Mouse (Mus musculus): ENCODE data around the gene Snrnp40. TPM values are rescaled to one million over a fixed set of nuclear protein-coding genes. Genes with fewer than 3 reads are reported as not detected.

Snrnp40 gene
- polyA plus RNA-seq, 1 experiment from 2014 or later: 155 TPM

DNA sequence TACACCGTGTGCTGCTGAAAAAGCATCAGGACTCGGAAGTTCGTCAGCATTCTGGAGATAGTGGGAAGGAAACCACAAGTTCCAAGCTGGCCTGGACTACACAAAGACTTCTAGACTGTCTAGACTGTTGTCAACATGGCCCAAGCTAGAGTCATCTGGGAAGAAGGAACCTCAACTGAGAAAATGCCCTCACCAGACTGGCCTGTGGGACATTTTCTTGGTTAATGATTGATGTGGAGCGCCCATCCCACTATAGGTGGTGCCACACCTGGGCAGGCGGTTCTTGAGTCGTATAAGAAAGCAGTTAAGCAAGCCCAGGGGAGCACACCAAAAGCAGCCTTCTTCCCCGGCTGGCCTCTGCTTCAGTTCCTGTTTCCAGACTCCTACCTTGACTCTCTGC lies 7.3 kb upstream of the Snrnp40 start:
- Histone ChIP-seq H3K27me3 (replicated peaks; ENCODE audit: control insufficient read depth, insufficient read depth, low read length) (no peaks in the 10 kb centered on the region), H3K27ac (ENCODE audit: low read depth) (no peak overlapping the region), H3K4me1 (replicated peaks; ENCODE audit: control insufficient read depth, insufficient read depth, low read length) (no peaks in the 10 kb centered on the region), H3K36me3 (ENCODE audit: control insufficient read depth, insufficient read depth, low read length) (peaks cover 62% of the 10 kb centered on the region), H3K9me3 (ENCODE audit: control insufficient read depth, low read length) (no peaks in the 10 kb centered on the region), H3K9ac (ENCODE audit: low read length) (no peak overlapping the region), H3K4me3 (ENCODE audit: low read depth, low read length) (no peak overlapping the region), H3K4me2 (ENCODE audit: low read length) (no peak overlapping the region)
- ATAC-seq (replicated peaks; ENCODE audit: low FRiP score, low TSS enrichment, low read depth) (0 out of 2 replicates have a peak, but pooled peaks have one; percentile 66), DNase-seq (ENCODE audit: low spot score) (peak; percentile 55)
- WGBS: 76% methylated on average over 7 of the region's 7 CpGs

DNA sequence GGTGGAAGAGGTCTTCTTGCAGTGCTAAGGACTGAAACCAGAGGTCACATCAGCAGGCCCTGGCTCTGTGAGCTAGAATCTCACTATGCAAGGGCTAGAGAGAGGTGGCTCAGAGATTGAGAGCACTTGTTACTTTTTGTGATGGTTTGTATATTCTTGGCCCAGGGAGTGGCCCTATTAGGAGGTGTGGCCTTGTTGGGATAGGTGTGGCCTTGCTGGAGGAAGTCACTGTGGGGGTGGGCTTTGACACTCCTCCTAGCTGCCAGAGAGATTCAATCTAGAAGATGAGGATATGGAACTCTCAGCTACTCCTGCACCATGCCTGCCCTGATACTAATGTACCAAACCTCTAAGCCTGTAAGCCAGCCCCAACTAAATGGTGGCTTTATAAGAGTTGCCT lies 2.0 kb upstream of the Snrnp40 start:
- H3K4me2 ChIP-seq (ENCODE audit: low read length): no peak overlapping the region
- H3K27ac ChIP-seq (ENCODE audit: low read depth): no peak overlapping the region
- peaks cover 14% of the 10 kb centered on the region for H3K4me1 ChIP-seq (replicated peaks; ENCODE audit: control insufficient read depth, insufficient read depth, low read length)
- peaks cover 22% of the 10 kb centered on the region for H3K36me3 ChIP-seq (ENCODE audit: control insufficient read depth, insufficient read depth, low read length)
- no peaks in the 10 kb centered on the region for H3K27me3 ChIP-seq (replicated peaks; ENCODE audit: control insufficient read depth, insufficient read depth, low read length)
- no peak for DNase-seq (ENCODE audit: low spot score)
- no peak for ATAC-seq (replicated peaks; ENCODE audit: low FRiP score, low TSS enrichment, low read depth)
- no peak overlapping the region for H3K4me3 ChIP-seq (ENCODE audit: low read depth, low read length)
- no peak overlapping the region for H3K9ac ChIP-seq (ENCODE audit: low read length)
- H3K9me3 ChIP-seq (ENCODE audit: control insufficient read depth, low read length): no peaks in the 10 kb centered on the region

DNA sequence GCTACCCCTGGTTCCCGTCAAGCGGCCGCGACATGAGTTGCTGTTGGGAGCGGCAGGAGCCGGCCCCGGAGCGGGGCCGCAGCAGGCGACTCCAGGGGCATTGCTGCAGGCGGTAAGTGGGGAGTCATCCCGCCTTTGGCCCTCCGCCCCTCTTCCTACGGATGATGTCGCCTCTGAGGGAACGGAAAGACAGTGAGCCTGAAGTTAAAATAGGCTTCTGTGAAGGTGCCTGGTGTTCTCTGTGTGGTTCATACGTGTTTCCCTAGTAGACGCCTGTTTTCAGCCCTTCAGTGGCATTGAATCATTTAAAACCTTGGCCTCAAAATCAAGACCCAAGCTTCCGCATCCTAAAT lies 282 bp downstream of the Snrnp40 start:
- peaks cover 31% of the 10 kb centered on the region for H3K36me3 ChIP-seq (ENCODE audit: control insufficient read depth, insufficient read depth, low read length)
- H3K4me1 ChIP-seq (replicated peaks; ENCODE audit: control insufficient read depth, insufficient read depth, low read length): peaks cover 14% of the 10 kb centered on the region
- peak overlapping the region; percentile 94 for H3K9ac ChIP-seq (ENCODE audit: low read length)
- peak overlapping the region; percentile 98 for H3K4me3 ChIP-seq (ENCODE audit: low read depth, low read length)
- peak; percentile 40; the same call in 1 of the 2 replicates for ATAC-seq (replicated peaks; ENCODE audit: low FRiP score, low TSS enrichment, low read depth)
- peak overlapping the region; percentile 57 for H3K27ac ChIP-seq (ENCODE audit: low read depth)
- no peaks in the 10 kb centered on the region for H3K9me3 ChIP-seq (ENCODE audit: control insufficient read depth, low read length)
- no peak for DNase-seq (ENCODE audit: low spot score)
- no peaks in the 10 kb centered on the region for H3K27me3 ChIP-seq (replicated peaks; ENCODE audit: control insufficient read depth, insufficient read depth, low read length)
- under 1% methylated on average over 19 of the region's 19 CpGs for WGBS
- peak overlapping the region; percentile 96 for H3K4me2 ChIP-seq (ENCODE audit: low read length)

DNA sequence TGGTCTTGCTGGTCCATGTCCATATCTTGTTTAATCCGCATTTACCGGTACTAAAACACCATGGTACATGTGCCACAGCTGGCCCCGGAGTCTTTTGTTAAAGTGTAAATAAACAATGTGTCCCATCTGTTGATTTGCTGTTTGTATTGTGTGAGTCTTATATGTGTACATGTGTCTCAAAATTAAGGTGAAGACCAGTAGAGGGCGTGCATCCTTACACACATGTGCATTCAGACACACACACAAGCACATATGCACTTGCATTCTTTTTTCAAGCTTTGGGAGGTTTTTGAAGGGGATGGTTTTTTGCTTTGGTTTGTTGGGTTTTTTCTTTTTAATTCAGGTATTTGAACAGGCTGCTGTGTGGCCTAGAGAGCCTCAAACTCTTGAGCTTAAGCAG lies 16.7 kb downstream of the Snrnp40 start:
- no peak overlapping the region for H3K4me2 ChIP-seq (ENCODE audit: low read length)
- DNase-seq (ENCODE audit: low spot score) (no peak), ATAC-seq (replicated peaks; ENCODE audit: low FRiP score, low TSS enrichment, low read depth) (no peak)
- H3K27me3 ChIP-seq (replicated peaks; ENCODE audit: control insufficient read depth, insufficient read depth, low read length): no peaks in the 10 kb centered on the region
- H3K9me3 ChIP-seq (ENCODE audit: control insufficient read depth, low read length): no peaks in the 10 kb centered on the region
- no peak overlapping the region for H3K27ac ChIP-seq (ENCODE audit: low read depth)
- H3K4me3 ChIP-seq (ENCODE audit: low read depth, low read length): no peak overlapping the region
- no peaks in the 10 kb centered on the region for H3K4me1 ChIP-seq (replicated peaks; ENCODE audit: control insufficient read depth, insufficient read depth, low read length)
- H3K36me3 ChIP-seq (ENCODE audit: control insufficient read depth, insufficient read depth, low read length): peaks cover 82% of the 10 kb centered on the region
- 90% methylated on average over 4 of the region's 4 CpGs for WGBS
- no peak overlapping the region for H3K9ac ChIP-seq (ENCODE audit: low read length)

DNA sequence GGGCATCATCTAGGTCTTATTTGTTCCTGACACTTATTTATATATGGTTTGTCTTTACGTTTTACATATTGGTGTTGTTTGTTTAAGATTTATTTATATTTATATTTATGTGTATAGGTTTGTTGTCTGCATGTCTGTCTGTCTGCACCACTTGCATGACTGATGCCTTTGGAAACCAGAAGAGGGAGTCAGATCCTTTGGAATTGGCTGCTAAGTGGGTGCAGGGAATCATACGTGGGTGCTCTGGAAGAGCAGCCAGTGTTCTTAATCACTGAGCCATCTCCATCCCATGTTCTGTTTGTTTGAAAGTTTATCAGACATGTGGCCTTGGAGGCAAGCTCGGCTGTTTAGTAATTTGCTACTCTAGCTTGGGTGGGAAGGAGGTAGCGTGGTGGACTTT lies 17.6 kb downstream of the Snrnp40 start:
- no peak for ATAC-seq (replicated peaks; ENCODE audit: low FRiP score, low TSS enrichment, low read depth)
- H3K4me2 ChIP-seq (ENCODE audit: low read length): no peak overlapping the region
- H3K9ac ChIP-seq (ENCODE audit: low read length): no peak overlapping the region
- no peak for DNase-seq (ENCODE audit: low spot score)
- peaks cover 87% of the 10 kb centered on the region for H3K36me3 ChIP-seq (ENCODE audit: control insufficient read depth, insufficient read depth, low read length)
- H3K27me3 ChIP-seq (replicated peaks; ENCODE audit: control insufficient read depth, insufficient read depth, low read length): no peaks in the 10 kb centered on the region
- no peak overlapping the region for H3K27ac ChIP-seq (ENCODE audit: low read depth)
- 77% methylated on average over 4 of the region's 4 CpGs for WGBS
- no peaks in the 10 kb centered on the region for H3K9me3 ChIP-seq (ENCODE audit: control insufficient read depth, low read length)
- H3K4me1 ChIP-seq (replicated peaks; ENCODE audit: control insufficient read depth, insufficient read depth, low read length): no peaks in the 10 kb centered on the region
- no peak overlapping the region for H3K4me3 ChIP-seq (ENCODE audit: low read depth, low read length)

DNA sequence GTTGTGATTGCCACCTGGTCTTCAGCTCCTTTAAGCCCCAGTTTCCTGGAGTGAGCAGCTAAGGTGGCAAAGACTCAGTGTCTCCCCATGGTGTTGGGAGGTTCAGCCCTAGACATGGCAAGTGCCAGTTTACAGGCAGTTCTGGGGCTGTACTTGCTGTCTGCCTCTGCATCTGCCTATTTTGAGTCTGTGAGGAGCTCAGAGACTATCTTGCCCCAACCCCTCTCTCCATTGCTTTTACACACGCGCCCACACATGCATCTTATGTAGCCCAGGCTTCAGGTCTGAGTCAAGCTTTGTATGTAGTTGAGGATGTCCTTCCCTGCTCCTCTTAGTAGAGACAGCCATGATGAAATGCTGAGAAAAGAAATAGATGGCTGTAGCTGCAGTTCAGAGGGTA lies 19.2 kb downstream of the Snrnp40 start:
- H3K27me3 ChIP-seq (replicated peaks; ENCODE audit: control insufficient read depth, insufficient read depth, low read length): no peaks in the 10 kb centered on the region
- WGBS: 95% methylated on average over 2 of the region's 2 CpGs
- H3K27ac ChIP-seq (ENCODE audit: low read depth): no peak overlapping the region
- no peaks in the 10 kb centered on the region for H3K4me1 ChIP-seq (replicated peaks; ENCODE audit: control insufficient read depth, insufficient read depth, low read length)
- H3K9ac ChIP-seq (ENCODE audit: low read length): no peak overlapping the region
- peaks cover 86% of the 10 kb centered on the region for H3K36me3 ChIP-seq (ENCODE audit: control insufficient read depth, insufficient read depth, low read length)
- no peaks in the 10 kb centered on the region for H3K9me3 ChIP-seq (ENCODE audit: control insufficient read depth, low read length)
- DNase-seq (ENCODE audit: low spot score): no peak
- H3K4me3 ChIP-seq (ENCODE audit: low read depth, low read length): no peak overlapping the region
- ATAC-seq (replicated peaks; ENCODE audit: low FRiP score, low TSS enrichment, low read depth): no peak
- H3K4me2 ChIP-seq (ENCODE audit: low read length): no peak overlapping the region

DNA sequence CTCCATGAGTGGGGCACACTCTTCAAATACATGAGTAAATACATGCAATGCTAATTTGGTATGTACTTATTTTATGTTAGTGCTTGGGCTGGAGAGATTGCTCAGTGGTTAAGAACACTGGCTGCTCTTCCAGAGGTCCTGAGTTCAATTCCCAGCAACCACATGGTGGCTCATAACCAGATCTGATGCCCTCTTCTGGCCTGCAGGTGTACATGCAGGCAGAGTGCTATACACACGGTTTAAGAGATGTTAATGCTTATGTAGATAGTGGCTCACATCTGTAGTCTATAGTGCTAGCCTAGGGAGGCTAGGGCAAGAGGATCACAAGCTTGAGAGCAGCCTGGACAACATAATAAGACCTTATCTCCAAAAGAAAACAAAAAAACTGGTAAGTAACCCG lies 20.5 kb downstream of the Snrnp40 start:
- H3K4me1 ChIP-seq (replicated peaks; ENCODE audit: control insufficient read depth, insufficient read depth, low read length): no peaks in the 10 kb centered on the region
- ATAC-seq (replicated peaks; ENCODE audit: low FRiP score, low TSS enrichment, low read depth): no peak
- 83% methylated on average over 2 of the region's 2 CpGs for WGBS

DNA sequence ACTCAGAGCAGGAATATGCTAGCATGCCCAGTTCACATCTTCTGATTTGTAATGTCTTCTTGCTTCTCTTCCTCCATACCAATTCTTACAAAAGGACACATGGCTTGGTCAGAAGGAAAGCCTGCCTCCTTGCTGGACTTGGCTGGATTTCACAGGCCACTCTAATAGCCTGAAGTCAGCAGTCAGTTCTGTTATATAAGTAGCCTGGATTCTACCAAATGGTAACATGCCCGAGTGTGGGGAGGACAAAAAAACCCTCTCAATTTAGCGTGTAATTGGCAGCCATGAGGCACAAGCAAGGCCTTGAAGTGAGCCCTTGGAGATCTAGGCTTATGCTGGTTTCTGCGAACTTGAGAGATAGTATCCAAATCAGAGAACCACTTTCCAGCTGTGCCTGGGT lies 27.3 kb downstream of the Snrnp40 start:
- Histone ChIP-seq H3K4me3 (ENCODE audit: low read depth, low read length) (no peak overlapping the region), H3K9me3 (ENCODE audit: control insufficient read depth, low read length) (no peaks in the 10 kb centered on the region), H3K27me3 (replicated peaks; ENCODE audit: control insufficient read depth, insufficient read depth, low read length) (no peaks in the 10 kb centered on the region), H3K27ac (ENCODE audit: low read depth) (no peak overlapping the region), H3K9ac (ENCODE audit: low read length) (no peak overlapping the region), H3K4me1 (replicated peaks; ENCODE audit: control insufficient read depth, insufficient read depth, low read length) (no peaks in the 10 kb centered on the region), H3K4me2 (ENCODE audit: low read length) (no peak overlapping the region), H3K36me3 (ENCODE audit: control insufficient read depth, insufficient read depth, low read length) (peaks cover 84% of the 10 kb centered on the region)
- no peak for ATAC-seq (replicated peaks; ENCODE audit: low FRiP score, low TSS enrichment, low read depth)
- DNase-seq (ENCODE audit: low spot score): no peak
- 77% methylated on average over 3 of the region's 3 CpGs for WGBS

More for the DNA sequence above, 20.5 kb downstream of the Snrnp40 start:
- Histone ChIP-seq H3K27me3 (replicated peaks; ENCODE audit: control insufficient read depth, insufficient read depth, low read length) (no peaks in the 10 kb centered on the region), H3K4me2 (ENCODE audit: low read length) (no peak overlapping the region), H3K4me3 (ENCODE audit: low read depth, low read length) (no peak overlapping the region), H3K27ac (ENCODE audit: low read depth) (no peak overlapping the region), H3K36me3 (ENCODE audit: control insufficient read depth, insufficient read depth, low read length) (peaks cover 89% of the 10 kb centered on the region), H3K9ac (ENCODE audit: low read length) (no peak overlapping the region), H3K9me3 (ENCODE audit: control insufficient read depth, low read length) (no peaks in the 10 kb centered on the region)
- no peak for DNase-seq (ENCODE audit: low spot score)

DNA sequence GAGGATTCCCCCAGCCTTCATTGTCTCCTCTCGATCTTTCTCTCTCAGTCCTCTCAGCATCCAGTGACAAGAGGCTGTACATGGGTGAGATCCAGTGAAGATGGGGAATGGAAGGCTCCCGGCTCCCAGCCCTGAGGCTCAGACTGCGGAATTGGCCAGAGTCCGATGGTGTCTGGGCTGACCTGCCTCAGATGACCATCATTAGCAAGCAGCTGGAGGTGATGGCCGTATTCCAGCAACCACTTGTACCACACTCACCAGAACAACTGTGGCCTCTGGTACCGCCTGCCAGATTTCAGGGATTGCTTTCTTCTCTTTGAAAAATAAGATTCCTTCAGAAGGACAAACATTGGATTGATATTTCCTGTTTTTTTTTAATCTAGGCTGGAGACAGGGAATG lies 29.6 kb downstream of the Snrnp40 start:
- Histone ChIP-seq H3K9ac (ENCODE audit: low read length) (no peak overlapping the region), H3K36me3 (ENCODE audit: control insufficient read depth, insufficient read depth, low read length) (peaks cover 63% of the 10 kb centered on the region), H3K4me2 (ENCODE audit: low read length) (no peak overlapping the region), H3K27ac (ENCODE audit: low read depth) (no peak overlapping the region), H3K4me1 (replicated peaks; ENCODE audit: control insufficient read depth, insufficient read depth, low read length) (no peaks in the 10 kb centered on the region), H3K4me3 (ENCODE audit: low read depth, low read length) (no peak overlapping the region), H3K27me3 (replicated peaks; ENCODE audit: control insufficient read depth, insufficient read depth, low read length) (no peaks in the 10 kb centered on the region), H3K9me3 (ENCODE audit: control insufficient read depth, low read length) (no peaks in the 10 kb centered on the region)
- ATAC-seq (replicated peaks; ENCODE audit: low FRiP score, low TSS enrichment, low read depth): no peak
- no peak for DNase-seq (ENCODE audit: low spot score)
- WGBS: 91% methylated on average over 6 of the region's 6 CpGs
